Mouse (Mus musculus) hindbrain, embryonic 16.5 days (tissue): Measurements from ENCODE around the gene Unk. TPM values are rescaled to one million over a fixed set of nuclear protein-coding genes. Genes with fewer than 3 reads are reported as not detected.

Source experiments
- ATAC-seq: fragments of 200-750 bp; cut with Nextera tagmentation; 2 replicates; pipeline ENCODE4 v1.8.0; 2017; ENCODE audit warnings: moderate TSS enrichment, moderate library complexity
- H3K27ac ChIP-seq: fragments of 300-500 bp; sonication (generic); 2 replicates; pipeline ENCODE4 v1.5.1; 2014; ENCODE audit warnings: low read depth, mild to moderate bottlenecking, control low read depth, low read length, moderate library complexity
- H3K27me3 ChIP-seq: fragments of 300-500 bp; sonication (generic); replicated peaks from 2 replicates; pipeline ENCODE4 v1.6.1; 2014; ENCODE audit warnings: low read length; ENCODE audit not compliant: control insufficient read depth, insufficient read depth
- H3K36me3 ChIP-seq: fragments of 300-500 bp; sonication (generic); 2 replicates; pipeline ENCODE4 v1.6.1; 2014; ENCODE audit warnings: mild to moderate bottlenecking, low read length, moderate library complexity, mixed read lengths; ENCODE audit not compliant: control insufficient read depth, insufficient read depth
- H3K4me1 ChIP-seq: fragments of 300-500 bp; sonication (generic); 2 replicates; pipeline ENCODE4 v1.6.1; 2014; ENCODE audit warnings: low read depth, low read length; ENCODE audit not compliant: control insufficient read depth, insufficient read depth
- H3K4me2 ChIP-seq: fragments of 300-500 bp; sonication (generic); 2 replicates; pipeline ENCODE4 v1.6.1; 2014; ENCODE audit warnings: mild to moderate bottlenecking, low read length, control low read depth, moderate library complexity
- H3K4me3 ChIP-seq: fragments of 300-500 bp; sonication (generic); 2 replicates; pipeline ENCODE4 v1.5.1; 2014; ENCODE audit warnings: mild to moderate bottlenecking, low read length, control low read depth, moderate library complexity
- H3K9ac ChIP-seq: fragments of 300-500 bp; sonication (generic); 2 replicates; pipeline ENCODE4 v1.6.1; 2014; ENCODE audit warnings: low read depth, mild to moderate bottlenecking, control low read depth, low read length, moderate library complexity
- H3K9me3 ChIP-seq: fragments of 300-500 bp; sonication (generic); 2 replicates; pipeline ENCODE4 v1.6.1; 2014; ENCODE audit warnings: mild to moderate bottlenecking, low read length, moderate library complexity; ENCODE audit not compliant: control insufficient read depth
- WGBS: fragments of 180-500 bp; shearing (Covaris S2); extraction: QIAGEN DNeasy Blood & Tissue Kit; methylation state at CpG from one replicate; pipeline ENCODE4 v1.1.7; 2014; 5-methylcytosine and 5-hydroxymethylcytosine counted together
- polyA plus RNA-seq: library from polyadenylated mRNA; unstranded; fragments of >200 nt; fragmentation: Nextera tagmentation; extraction: Ambion mirVana; gene quantifications from 2 replicates; pipeline ENCODE4 v1.2.1, GENCODE M21; 2015

Unk gene
- polyA plus RNA-seq, 1 experiment from 2014 or later, result 30.1 TPM

GRCm38 (mm10) chr11:116110540-116110939, 80.4 kb downstream of the Unk start:
- Histone ChIP-seq H3K4me1 (peaks cover 16% of the 10 kb centered on the region), H3K27me3 (peaks cover 42% of the 10 kb centered on the region), H3K9ac (peak overlapping the region; percentile 43; the same call in 1 of the 2 replicates), H3K9me3 (no peaks in the 10 kb centered on the region), H3K4me3 (peak overlapping the region; percentile 36), H3K36me3 (no peaks in the 10 kb centered on the region), H3K27ac (no peak overlapping the region; the same call in 1 of the 2 replicates), H3K4me2 (peak overlapping the region; percentile 43)
- no peak for ATAC-seq
- 33% methylated on average over 10 of the region's 10 CpGs for WGBS

Other genes starting within 250 kb of the Unk start
- 9.0 and 12.6 TPM in 2 replicates for gene Caskin2, start 216.7 kb upstream of the Unk start, polyA plus RNA-seq
- 18.7 and 23.3 TPM in 2 replicates for gene Tsen54, start 215.6 kb upstream of the Unk start, polyA plus RNA-seq
- gene Llgl2, start 206.3 kb upstream of the Unk start, polyA plus RNA-seq, result 1.3 and 2.1 TPM in 2 replicates
- 0.16 and 0.31 TPM in 2 replicates for gene Myo15b, start 171.9 kb upstream of the Unk start, polyA plus RNA-seq
- 2.5 and 3.9 TPM in 2 replicates for gene Smim5, start 130.4 kb upstream of the Unk start, polyA plus RNA-seq
- 0.49 and 0.58 TPM in 2 replicates for gene Smim6, start 118.3 kb upstream of the Unk start, polyA plus RNA-seq
- 38.4 and 45.3 TPM in 2 replicates for gene Sap30bp, start 97.0 kb upstream of the Unk start, polyA plus RNA-seq
- gene Recql5, start 96.8 kb upstream of the Unk start, polyA plus RNA-seq, result 20.2 and 21.3 TPM in 2 replicates
- 1.8 and 2.1 TPM in 2 replicates for gene Itgb4, start 55.6 kb upstream of the Unk start, polyA plus RNA-seq
- 76.0 and 76.2 TPM in 2 replicates for gene Galk1, start 17.6 kb upstream of the Unk start, polyA plus RNA-seq
- 1,585 and 1,603 TPM in 2 replicates for gene H3f3b, start 2.4 kb upstream of the Unk start, polyA plus RNA-seq
- gene Unc13d, start 47.6 kb downstream of the Unk start, polyA plus RNA-seq, result 0.69 and 0.80 TPM in 2 replicates
- gene Wbp2, start 56.7 kb downstream of the Unk start, polyA plus RNA-seq, result 183 and 225 TPM in 2 replicates
- 13.5 and 14.5 TPM in 2 replicates for gene Trim47, start 96.9 kb downstream of the Unk start, polyA plus RNA-seq
- gene Trim65, start 100.8 kb downstream of the Unk start, polyA plus RNA-seq, result 3.0 and 4.2 TPM in 2 replicates
- 84.0 and 86.8 TPM in 2 replicates for gene Mrpl38, start 108.5 kb downstream of the Unk start, polyA plus RNA-seq
- gene Fbf1, start 137.8 kb downstream of the Unk start, polyA plus RNA-seq, result 49.5 and 55.5 TPM in 2 replicates
- gene Ten1, start 168.5 kb downstream of the Unk start, polyA plus RNA-seq, result 92.1 and 106 TPM in 2 replicates
- gene Acox1, start 168.7 kb downstream of the Unk start, polyA plus RNA-seq, result 67.8 and 73.1 TPM in 2 replicates
- gene Evpl, start 207.8 kb downstream of the Unk start, polyA plus RNA-seq, result 1.1 and 1.2 TPM in 2 replicates
- gene Srp68, start 243.9 kb downstream of the Unk start, polyA plus RNA-seq, result 61.8 and 62.4 TPM in 2 replicates